Mouse (Mus musculus) liver, adult 2 months (tissue): ENCODE measurements around the gene Fam207a.
A peak's percentile ranks its signal among the peaks of the same experiment; 100 is the strongest.

Experiments used
- CTCF ChIP-seq: fragments of 200-500 bp; IDR thresholded peaks from 2 replicates; pipeline ENCODE4 v1.5.1; 2011; ENCODE audit warnings: low read depth, low read length, control low read depth
- POLR2A ChIP-seq: fragments of 200-500 bp; IDR thresholded peaks from 2 replicates; pipeline ENCODE4 v1.6.1; 2011; ENCODE audit warnings: low read length, control low read depth; ENCODE audit not compliant: insufficient read depth; ENCODE audit errors: extremely low read depth

DNA sequence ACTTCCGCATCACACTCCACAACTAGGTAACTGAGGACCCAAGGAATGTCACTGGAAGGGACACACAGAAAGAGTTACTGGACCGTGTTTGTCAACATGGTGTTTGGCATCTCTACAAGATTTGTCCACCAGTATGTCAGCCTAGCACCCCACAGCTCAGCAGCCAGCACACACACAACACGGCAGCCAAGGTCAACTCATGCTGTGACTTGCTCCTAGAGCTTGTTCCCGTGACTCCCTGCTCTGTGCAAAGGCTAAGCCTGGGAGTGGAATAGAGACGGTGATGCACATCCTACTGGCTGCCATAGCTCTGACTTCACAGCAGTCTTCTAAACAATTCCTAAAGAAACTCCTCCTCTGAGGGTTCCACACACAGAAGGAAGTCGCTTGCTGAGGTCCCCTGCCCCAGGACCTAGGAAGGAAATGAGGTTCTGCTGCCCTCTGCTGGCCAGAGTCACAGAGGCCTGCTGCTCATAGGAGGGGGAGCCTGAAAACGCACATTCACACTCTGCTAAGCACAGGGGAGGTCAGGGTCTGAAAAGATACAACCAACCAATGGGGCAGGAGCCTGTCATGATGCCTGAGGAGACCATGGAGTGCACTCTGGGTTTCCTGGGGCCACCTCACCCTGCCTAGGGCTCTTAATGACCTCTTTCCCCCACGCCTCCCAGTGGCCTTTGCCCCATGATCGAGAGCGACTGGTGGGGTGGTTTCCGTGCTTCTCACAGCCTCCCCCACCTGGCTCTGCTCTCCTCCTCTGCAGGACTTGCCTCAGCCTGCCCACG is 6.0 kb downstream of the Fam207a start:
- TF ChIP-seq CTCF, result peak; percentile 99
- no peak for TF ChIP-seq POLR2A
